Mouse (Mus musculus): ENCODE data around the gene 6430628N08Rik.

Gene 6430628N08Rik

DNA sequence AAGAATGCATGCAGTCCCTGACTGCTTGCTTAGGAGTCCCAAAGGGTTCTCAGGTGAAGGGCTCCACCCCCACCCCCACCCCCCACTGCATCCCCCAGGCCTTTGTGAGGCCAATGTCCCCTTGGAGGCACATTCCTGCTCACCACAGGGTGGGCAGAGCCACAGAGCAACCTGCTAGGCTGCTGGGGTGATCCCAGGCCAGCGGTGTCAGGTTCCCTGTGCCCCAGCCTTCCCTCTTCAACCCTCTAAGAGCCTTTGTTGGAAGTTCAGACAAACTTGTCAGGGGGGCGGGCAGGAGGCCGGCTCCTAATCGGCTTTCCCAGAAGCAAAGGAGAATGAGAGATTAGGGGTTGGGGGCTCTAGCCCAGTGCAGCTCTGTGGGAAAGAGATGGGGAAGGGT lies 21.1 kb downstream of the 6430628N08Rik start:
- TF ChIP-seq GATA4 (IDR thresholded peaks at IDR 0.05; ENCODE audit: insufficient replicate concordance, low read length) = no peak

DNA sequence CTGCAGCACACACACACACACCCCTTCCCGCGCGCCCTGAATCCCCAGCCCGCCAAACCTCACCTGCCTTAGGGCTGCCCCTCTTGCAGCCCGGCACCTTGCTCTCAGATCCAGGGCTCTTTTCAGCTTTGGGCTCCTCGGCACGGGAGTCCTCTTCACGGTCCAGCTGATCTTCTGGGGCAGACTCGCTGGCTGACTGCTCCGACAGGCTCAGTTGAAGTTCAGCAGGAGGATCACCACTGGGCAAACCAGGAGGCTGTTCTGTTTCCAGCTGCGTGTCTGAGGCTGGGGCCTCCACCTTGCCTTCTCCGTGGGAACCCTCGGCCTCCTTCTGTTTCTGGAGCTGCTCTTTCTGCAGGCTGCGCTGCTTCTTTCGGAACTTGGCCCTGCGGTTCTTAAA lies 29.4 kb downstream of the 6430628N08Rik start:
- no peak for TF ChIP-seq GATA4 (IDR thresholded peaks at IDR 0.05; ENCODE audit: insufficient replicate concordance, low read length)

DNA sequence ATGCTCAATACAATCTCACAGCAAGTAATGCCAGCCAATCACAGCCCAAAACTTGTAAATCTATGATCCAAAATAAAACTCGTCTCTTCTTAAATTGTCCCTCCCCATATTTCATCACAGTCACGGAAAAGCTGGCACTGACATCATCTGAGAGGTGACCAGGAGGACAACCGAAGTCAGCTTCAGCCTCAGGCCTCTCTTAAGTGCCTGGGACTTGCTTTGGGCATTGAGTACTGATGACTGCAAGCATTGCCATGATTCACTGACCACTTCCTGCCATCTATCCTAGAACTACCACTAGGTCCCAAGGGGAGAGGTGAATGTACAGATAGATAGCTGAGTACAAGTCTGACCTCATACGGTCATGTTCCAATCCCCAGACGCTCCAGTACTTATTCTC lies 32.2 kb downstream of the 6430628N08Rik start:
- no peak for TF ChIP-seq GATA4 (IDR thresholded peaks at IDR 0.05; ENCODE audit: insufficient replicate concordance, low read length)

DNA sequence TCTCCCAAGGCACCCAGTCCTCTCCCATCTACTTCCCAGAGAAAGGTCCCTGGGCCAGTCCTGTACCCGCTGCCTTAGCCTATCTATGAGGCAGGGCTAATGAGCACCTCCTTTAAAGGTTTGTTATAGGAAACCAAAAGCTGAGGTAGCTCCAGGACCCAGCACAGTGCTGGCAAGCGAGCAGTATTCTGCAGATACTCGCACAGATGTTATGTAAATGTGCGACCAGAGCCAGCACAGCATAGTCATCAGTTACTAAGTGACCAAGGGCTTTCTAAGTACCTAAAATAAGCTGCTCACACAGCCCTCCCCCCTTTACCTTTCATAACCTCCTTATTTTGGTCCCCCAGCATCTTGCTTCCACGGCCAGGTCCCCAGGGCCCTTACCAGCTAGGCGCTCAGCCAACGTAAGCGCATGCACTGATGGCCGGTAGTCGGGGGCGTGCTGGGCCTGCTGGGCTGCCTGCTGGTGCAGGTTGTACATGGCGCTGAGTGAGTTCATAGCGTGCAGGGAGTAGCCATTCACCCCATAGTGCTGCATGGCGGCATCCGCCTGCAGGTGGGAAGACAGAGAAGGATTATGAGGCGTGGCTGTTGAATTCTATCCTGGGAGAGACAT lies 32.9 kb downstream of the 6430628N08Rik start:
- TF ChIP-seq GATA4 (IDR thresholded peaks at IDR 0.05; ENCODE audit: insufficient replicate concordance, low read length) = no peak

GRCm38 (mm10) chr4:115927637-115928036 lies 37.2 kb downstream of the 6430628N08Rik start:
- TF ChIP-seq GATA4 (IDR thresholded peaks at IDR 0.05; ENCODE audit: insufficient replicate concordance, low read length) = no peak

DNA sequence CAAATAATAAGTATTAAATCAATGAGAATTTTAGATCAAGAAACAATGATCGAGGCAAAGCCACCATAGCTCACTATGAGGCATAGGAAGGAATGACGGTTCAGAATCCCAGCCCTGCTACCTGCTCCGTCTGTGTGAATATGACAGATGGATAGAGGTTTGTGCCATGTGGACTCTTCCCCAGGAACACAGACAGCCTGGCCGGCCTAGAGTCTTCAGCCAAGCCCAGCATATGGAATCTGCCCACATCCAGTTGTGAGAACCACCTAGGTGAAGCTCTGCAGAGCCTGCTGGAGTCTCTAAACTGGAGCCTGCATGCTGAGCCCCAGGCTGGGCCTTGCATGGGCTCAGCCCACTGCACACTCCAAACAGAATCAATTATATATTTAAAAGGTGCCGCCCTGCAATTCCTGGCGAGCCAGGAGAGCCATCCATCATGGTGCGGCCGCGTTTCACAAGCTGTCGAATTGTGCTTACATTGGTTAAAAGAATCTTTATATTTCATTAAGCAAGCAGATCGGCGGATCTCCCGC lies 41.2 kb downstream of the 6430628N08Rik start:
- TF ChIP-seq GATA4 (IDR thresholded peaks at IDR 0.05; ENCODE audit: insufficient replicate concordance, low read length) = no peak

GRCm38 (mm10) chr4:115935835-115936581 lies 45.5 kb downstream of the 6430628N08Rik start:
- TF ChIP-seq GATA4 (IDR thresholded peaks at IDR 0.05; ENCODE audit: insufficient replicate concordance, low read length) = no peak

DNA sequence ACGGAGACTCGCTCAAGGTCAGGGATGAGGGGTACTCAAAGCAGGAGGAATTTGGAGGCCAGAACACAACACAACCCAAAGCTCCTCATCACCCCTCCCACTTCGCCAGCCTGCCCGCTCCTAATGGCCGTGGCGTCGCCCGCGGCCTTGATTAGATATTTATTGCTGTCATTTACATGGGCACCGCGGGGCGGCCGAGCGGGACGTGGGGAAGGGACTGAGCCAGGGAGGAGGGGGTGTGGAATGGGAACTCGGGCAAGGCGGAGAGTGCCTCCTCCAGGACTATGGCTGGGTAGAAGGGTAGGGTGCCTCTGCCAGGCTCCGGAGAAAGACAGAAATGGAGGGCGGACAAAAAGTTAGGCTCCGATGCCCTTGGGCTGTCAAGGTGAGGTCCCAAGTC lies 46.2 kb downstream of the 6430628N08Rik start:
- TF ChIP-seq GATA4 (IDR thresholded peaks at IDR 0.05; ENCODE audit: insufficient replicate concordance, low read length) = no peak

GRCm38 (mm10) chr4:115937061-115937976 lies 46.9 kb downstream of the 6430628N08Rik start:
- no peak for TF ChIP-seq GATA4 (IDR thresholded peaks at IDR 0.05; ENCODE audit: insufficient replicate concordance, low read length)

DNA sequence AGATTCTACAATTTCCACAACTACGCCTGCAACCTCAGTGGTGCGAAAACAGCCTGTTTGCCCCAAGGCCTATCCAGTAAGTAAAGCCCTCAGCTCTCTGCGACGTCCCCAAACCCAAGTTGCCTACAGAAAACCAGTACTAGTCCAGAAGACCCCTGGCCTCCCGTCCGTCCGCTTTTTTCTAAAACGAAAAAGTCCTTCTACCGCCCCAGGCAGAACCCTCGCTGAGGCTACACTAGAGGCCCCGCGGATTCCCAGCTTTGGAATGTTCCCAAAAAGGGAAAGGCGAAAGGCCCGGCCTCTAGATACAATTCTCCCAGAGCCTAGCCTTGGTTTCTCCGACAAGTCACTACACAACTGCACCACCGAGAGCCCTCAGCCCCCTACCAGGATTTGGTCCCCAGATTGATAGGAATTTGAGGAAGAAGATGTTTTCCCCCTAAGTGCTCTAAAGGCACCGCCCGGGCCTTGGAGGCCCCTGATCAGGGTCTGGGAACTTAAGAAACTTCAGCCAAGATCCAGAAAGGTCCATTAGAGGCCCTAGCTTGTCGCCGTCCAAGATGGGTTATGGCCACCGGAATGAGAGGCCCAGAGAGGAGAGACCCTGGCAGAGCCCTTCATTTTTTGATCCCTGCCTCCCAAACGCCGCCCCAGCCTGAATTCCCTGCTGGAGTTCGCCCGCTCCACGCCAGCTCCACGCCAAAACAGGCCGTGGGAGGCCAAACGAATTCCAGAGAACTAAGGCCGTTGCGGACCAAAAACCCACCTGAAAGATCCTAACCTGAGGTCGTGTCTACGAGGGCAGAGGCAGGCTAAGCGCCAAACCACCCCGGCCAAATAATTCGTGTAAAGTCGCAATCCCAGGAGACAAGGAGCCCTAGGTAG lies 48.1 kb downstream of the 6430628N08Rik start:
- TF ChIP-seq GATA4 (IDR thresholded peaks at IDR 0.05; ENCODE audit: insufficient replicate concordance, low read length) = no peak

- TF ChIP-seq GATA4 (IDR thresholded peaks at IDR 0.05; ENCODE audit: insufficient replicate concordance, low read length) = no peak
Observed at GRCm38 (mm10) chr4:115939295-115940102, 49.0 kb downstream of the 6430628N08Rik start, which contains the start of gene Dmbx1. Gene Dmbx1 (minus strand): TSS chr4:115939926.

GRCm38 (mm10) chr4:115940681-115941080 lies 50.2 kb downstream of the 6430628N08Rik start:
- TF ChIP-seq GATA4 (IDR thresholded peaks at IDR 0.05; ENCODE audit: insufficient replicate concordance, low read length) = no peak

GRCm38 (mm10) chr4:115941242-115941820 lies 50.9 kb downstream of the 6430628N08Rik start:
- no peak for TF ChIP-seq GATA4 (IDR thresholded peaks at IDR 0.05; ENCODE audit: insufficient replicate concordance, low read length)

Measured in liver, adult (tissue).